Mouse (Mus musculus) intestine, embryonic 14.5 days (tissue): ENCODE measurements around the gene Tmco3. TPM values are rescaled to one million over a fixed set of nuclear protein-coding genes. Genes with fewer than 3 reads are reported as not detected.

Source experiments
- ATAC-seq: fragments of 200-750 bp; cut with Nextera tagmentation; replicated peaks from 2 replicates; pipeline ENCODE4 v1.8.0; 2017; ENCODE audit warnings: low read depth, moderate number of reproducible peaks, moderate TSS enrichment, moderate library complexity; ENCODE audit not compliant: low FRiP score, low TSS enrichment
- DNase-seq: peaks from one replicate; pipeline ENCODE4 v3.0.0-alpha.2; 2018; ENCODE audit warnings: low spot score
- H3K27ac ChIP-seq: fragments of 300-500 bp; sonication (generic); 2 replicates; pipeline ENCODE4 v1.5.1; 2014; ENCODE audit warnings: low read depth, mild to moderate bottlenecking, control low read depth
- H3K27me3 ChIP-seq: fragments of 300-500 bp; sonication (generic); replicated peaks from 2 replicates; pipeline ENCODE4 v1.6.1; 2014; ENCODE audit warnings: low read length, control low read depth; ENCODE audit not compliant: control insufficient read depth, insufficient read depth
- H3K36me3 ChIP-seq: fragments of 300-500 bp; sonication (generic); 2 replicates; pipeline ENCODE4 v1.6.1; 2014; ENCODE audit warnings: low read length, control low read depth; ENCODE audit not compliant: control insufficient read depth, insufficient read depth
- H3K4me1 ChIP-seq: fragments of 300-500 bp; sonication (generic); replicated peaks from 2 replicates; pipeline ENCODE4 v1.6.1; 2014; ENCODE audit warnings: low read length, control low read depth, mixed read lengths; ENCODE audit not compliant: control insufficient read depth, insufficient read depth
- H3K4me2 ChIP-seq: fragments of 300-500 bp; sonication (generic); 2 replicates; pipeline ENCODE4 v1.6.1; 2014; ENCODE audit warnings: low read length
- H3K4me3 ChIP-seq: fragments of 300-500 bp; sonication (generic); 2 replicates; pipeline ENCODE4 v1.5.1; 2014; ENCODE audit warnings: low read depth, low read length, control low read depth, mixed read lengths
- H3K9ac ChIP-seq: fragments of 300-500 bp; sonication (generic); 2 replicates; pipeline ENCODE4 v1.6.1; 2014; ENCODE audit warnings: mild to moderate bottlenecking, low read length
- H3K9me3 ChIP-seq: fragments of 300-500 bp; sonication (generic); 2 replicates; pipeline ENCODE4 v1.6.1; 2016; ENCODE audit warnings: low read length, control low read depth; ENCODE audit not compliant: control insufficient read depth
- WGBS: fragments of 180-500 bp; shearing (Covaris S2); extraction: QIAGEN DNeasy Blood & Tissue Kit; methylation state at CpG from one replicate; pipeline ENCODE4 v1.1.7; 2014; 5-methylcytosine and 5-hydroxymethylcytosine counted together
- polyA plus RNA-seq: library from polyadenylated mRNA; unstranded; fragments of >200 nt; fragmentation: Nextera tagmentation; extraction: Ambion mirVana; gene quantifications from 2 replicates; pipeline ENCODE4 v1.2.1, GENCODE M21; 2014

Tmco3 gene
- polyA plus RNA-seq, 1 experiment from 2014 or later = 37.4 TPM

GRCm38 (mm10) chr8:13293677-13294470, 5.9 kb downstream of the Tmco3 start:
- H3K36me3 ChIP-seq = peaks cover 48% of the 10 kb centered on the region
- H3K9ac ChIP-seq = no peak overlapping the region
- no peaks in the 10 kb centered on the region for H3K27me3 ChIP-seq
- no peak overlapping the region for H3K4me2 ChIP-seq
- H3K9me3 ChIP-seq = no peaks in the 10 kb centered on the region
- H3K4me3 ChIP-seq = no peak overlapping the region
- H3K27ac ChIP-seq = no peak overlapping the region
- DNase-seq (no peak), ATAC-seq (no peak)
- 96% methylated on average over 9 of the region's 9 CpGs for WGBS
- H3K4me1 ChIP-seq = peaks cover 3% of the 10 kb centered on the region; the same call in 1 of the 2 replicates

- no peak overlapping the region for H3K4me2 ChIP-seq
- no peak for DNase-seq
- no peak for ATAC-seq
- no peak overlapping the region for H3K4me3 ChIP-seq
- 0 out of 2 replicates have a peak, but pooled peaks cover 2% of the 10 kb centered on the region for H3K9me3 ChIP-seq
- no peak overlapping the region for H3K9ac ChIP-seq
- no peaks in the 10 kb centered on the region for H3K27me3 ChIP-seq
- H3K27ac ChIP-seq = no peak overlapping the region
- 96% methylated on average over 8 of the region's 8 CpGs for WGBS
- peaks cover 56% of the 10 kb centered on the region for H3K36me3 ChIP-seq
- no peaks in the 10 kb centered on the region for H3K4me1 ChIP-seq
These were observed 11.6 kb downstream of the Tmco3 start for GRCm38 (mm10) chr8:13299571-13299970.

DNA sequence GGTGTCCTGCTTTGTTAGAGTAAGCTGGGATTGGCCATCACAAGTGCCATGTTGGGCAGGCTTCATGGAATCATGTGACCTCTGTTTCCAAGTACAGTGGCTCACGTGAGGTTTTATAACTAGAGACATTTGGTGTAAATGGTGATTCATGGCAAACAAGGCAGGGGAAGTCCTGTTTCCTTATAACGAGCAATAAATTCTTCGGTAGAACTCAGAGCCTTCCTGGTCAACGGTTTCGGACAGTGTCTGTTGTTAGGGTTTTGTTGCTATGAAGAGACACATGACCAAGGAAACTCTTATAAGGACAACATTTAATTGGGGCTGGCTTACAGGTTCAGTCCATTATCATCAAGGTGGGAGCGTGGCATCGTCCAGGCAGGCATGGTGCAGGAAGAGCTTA, 13.0 kb downstream of the Tmco3 start:
- H3K9ac ChIP-seq = no peak overlapping the region
- no peak overlapping the region for H3K27ac ChIP-seq
- H3K4me1 ChIP-seq = no peaks in the 10 kb centered on the region
- 0 out of 2 replicates have a peak, but pooled peaks cover 2% of the 10 kb centered on the region for H3K9me3 ChIP-seq
- peaks cover 41% of the 10 kb centered on the region for H3K36me3 ChIP-seq
- H3K27me3 ChIP-seq = no peaks in the 10 kb centered on the region
- H3K4me3 ChIP-seq = no peak overlapping the region
- no peak overlapping the region for H3K4me2 ChIP-seq
- DNase-seq (no peak), ATAC-seq (no peak)
- WGBS = 91% methylated on average over 7 of the region's 7 CpGs

GRCm38 (mm10) chr8:13305459-13305858, 17.5 kb downstream of the Tmco3 start:
- Histone ChIP-seq H3K27me3 (no peaks in the 10 kb centered on the region), H3K9me3 (no peaks in the 10 kb centered on the region), H3K36me3 (peaks cover 19% of the 10 kb centered on the region), H3K27ac (no peak overlapping the region), H3K4me1 (no peaks in the 10 kb centered on the region), H3K4me2 (no peak overlapping the region), H3K4me3 (no peak overlapping the region), H3K9ac (no peak overlapping the region)
- 96% methylated on average over 6 of the region's 6 CpGs for WGBS
- DNase-seq = no peak
- ATAC-seq = no peak

- 95% methylated on average over 4 of the region's 4 CpGs for WGBS
- no peak overlapping the region for H3K4me3 ChIP-seq
- H3K27me3 ChIP-seq = no peaks in the 10 kb centered on the region
- H3K4me2 ChIP-seq = no peak overlapping the region
- H3K4me1 ChIP-seq = no peaks in the 10 kb centered on the region
- H3K36me3 ChIP-seq = peaks cover 23% of the 10 kb centered on the region
- no peak overlapping the region for H3K9ac ChIP-seq
- H3K27ac ChIP-seq = no peak overlapping the region
- no peak for ATAC-seq
- no peak for DNase-seq
- H3K9me3 ChIP-seq = no peaks in the 10 kb centered on the region
These were observed 17.9 kb downstream of the Tmco3 start for GRCm38 (mm10) chr8:13305884-13306283.

GRCm38 (mm10) chr8:13306309-13306909, 18.4 kb downstream of the Tmco3 start:
- Histone ChIP-seq H3K4me2 (no peak overlapping the region), H3K4me1 (no peaks in the 10 kb centered on the region), H3K4me3 (no peak overlapping the region), H3K9ac (no peak overlapping the region), H3K27ac (no peak overlapping the region), H3K36me3 (peaks cover 29% of the 10 kb centered on the region), H3K27me3 (no peaks in the 10 kb centered on the region), H3K9me3 (no peaks in the 10 kb centered on the region)
- ATAC-seq = no peak
- 78% methylated on average over 7 of the region's 7 CpGs for WGBS
- DNase-seq = no peak

DNA sequence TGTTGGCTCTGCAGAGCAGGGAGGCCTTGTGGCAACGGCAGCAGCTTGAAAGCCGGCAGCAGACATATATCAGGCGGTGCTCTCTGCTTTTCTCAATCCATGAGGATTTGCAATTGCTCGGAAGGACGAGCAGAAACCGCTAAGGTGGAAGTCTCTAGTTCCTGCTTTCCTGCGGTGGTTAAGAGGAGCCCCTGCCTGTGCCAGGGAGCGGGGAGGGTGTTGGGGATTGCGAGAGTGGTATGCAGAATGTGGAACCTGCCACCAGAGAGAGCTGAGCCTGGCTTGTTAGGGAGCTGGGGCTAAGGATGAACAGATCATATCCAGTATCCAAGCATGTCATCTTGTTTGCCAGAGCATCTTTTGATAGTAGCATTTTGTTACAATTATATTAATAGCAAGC, 18.9 kb downstream of the Tmco3 start:
- Histone ChIP-seq H3K9ac (no peak overlapping the region), H3K4me1 (no peaks in the 10 kb centered on the region), H3K4me3 (no peak overlapping the region), H3K27me3 (no peaks in the 10 kb centered on the region), H3K27ac (no peak overlapping the region), H3K9me3 (no peaks in the 10 kb centered on the region), H3K36me3 (peaks cover 25% of the 10 kb centered on the region), H3K4me2 (no peak overlapping the region)
- DNase-seq = no peak
- WGBS = 83% methylated on average over 9 of the region's 9 CpGs
- no peak for ATAC-seq

DNA sequence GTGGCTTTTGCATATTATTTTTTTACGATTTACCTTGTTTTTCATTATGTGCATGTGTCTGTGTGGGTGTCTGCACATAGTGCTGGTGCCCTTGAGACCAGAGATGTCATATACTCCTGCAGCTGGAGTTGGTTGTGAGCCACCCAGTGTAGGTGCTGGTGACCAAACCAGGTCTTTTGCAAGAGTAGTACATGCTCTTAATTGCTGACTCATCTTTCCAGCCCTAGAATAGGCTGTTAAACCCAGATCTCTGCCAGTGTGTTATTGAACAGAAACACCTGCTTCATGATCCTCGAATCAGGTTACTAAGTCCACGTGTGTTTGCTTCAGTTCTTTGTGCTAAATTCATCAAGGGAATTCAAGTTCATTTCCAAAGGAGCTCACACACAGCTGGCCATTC, 26.9 kb downstream of the Tmco3 start:
- no peak overlapping the region for H3K4me3 ChIP-seq
- no peak overlapping the region for H3K4me2 ChIP-seq
- H3K9ac ChIP-seq = no peak overlapping the region
- 75% methylated on average over 3 of the region's 3 CpGs for WGBS
- no peak overlapping the region for H3K27ac ChIP-seq
- no peaks in the 10 kb centered on the region for H3K9me3 ChIP-seq
- H3K27me3 ChIP-seq = no peaks in the 10 kb centered on the region
- ATAC-seq (no peak), DNase-seq (no peak)
- no peaks in the 10 kb centered on the region for H3K4me1 ChIP-seq
- peaks cover 54% of the 10 kb centered on the region for H3K36me3 ChIP-seq

DNA sequence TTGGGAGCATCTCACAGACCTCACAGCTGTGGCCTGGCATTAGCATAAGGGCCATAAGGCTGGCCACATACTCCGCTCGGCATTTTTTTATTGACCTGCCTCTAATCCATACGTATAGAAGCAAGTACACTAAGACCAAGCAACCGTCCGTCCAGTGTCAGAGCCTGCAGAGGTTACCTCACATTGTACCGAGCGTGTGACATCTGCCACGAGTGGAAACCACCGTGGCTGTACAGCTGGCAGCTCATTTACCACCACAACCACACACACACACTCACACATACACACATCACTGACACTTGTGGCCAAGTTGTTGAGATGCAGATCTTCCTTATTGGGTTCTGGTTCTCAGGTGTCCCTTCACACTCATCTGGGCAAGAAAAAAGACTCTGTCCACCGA, 28.7 kb downstream of the Tmco3 start:
- no peak for DNase-seq
- Histone ChIP-seq H3K27me3 (no peaks in the 10 kb centered on the region), H3K9me3 (no peaks in the 10 kb centered on the region), H3K27ac (no peak overlapping the region), H3K4me3 (no peak overlapping the region), H3K36me3 (peaks cover 46% of the 10 kb centered on the region), H3K4me2 (no peak overlapping the region), H3K4me1 (no peaks in the 10 kb centered on the region), H3K9ac (no peak overlapping the region)
- no peak for ATAC-seq
- 93% methylated on average over 10 of the region's 10 CpGs for WGBS
